Mouse (Mus musculus) c-Kit-positive CD71-positive TER-119-positive erythroid progenitor cells, embryonic 14.5 days (primary cell): ENCODE measurements around the gene Trim63.

Experiments
- DNase-seq: peaks from one replicate; pipeline ENCODE4 v3.0.0-alpha.2; 2013; ENCODE audit warnings: low spot score

The Trim63 gene

GRCm38 (mm10) chr4:134365280-134365679 is 50.4 kb downstream of the Trim63 start:
- no peak for DNase-seq

GRCm38 (mm10) chr4:134370649-134371221 is 55.8 kb downstream of the Trim63 start:
- no peak for DNase-seq

- DNase-seq: no peak
These were observed 56.5 kb downstream of the Trim63 start for GRCm38 (mm10) chr4:134371316-134371855.

GRCm38 (mm10) chr4:134372294-134372747 is 57.4 kb downstream of the Trim63 start:
- DNase-seq: no peak

- no peak for DNase-seq
These were observed 58.4 kb downstream of the Trim63 start for GRCm38 (mm10) chr4:134373295-134373694.

GRCm38 (mm10) chr4:134374306-134374705 is 59.4 kb downstream of the Trim63 start:
- no peak for DNase-seq

- DNase-seq: no peak
These were observed 63.2 kb downstream of the Trim63 start for GRCm38 (mm10) chr4:134378089-134378615.
